Mouse (Mus musculus) limb, embryonic 15.5 days (tissue): ENCODE data around the gene Creb3l2. TPM values are rescaled to one million over a fixed set of nuclear protein-coding genes. Genes with fewer than 3 reads are reported as not detected.

Source experiments
- ATAC-seq: fragments of 200-750 bp; cut with Nextera tagmentation; 2 replicates; pipeline ENCODE4 v1.8.0; 2017; ENCODE audit warnings: low read depth, moderate TSS enrichment; ENCODE audit not compliant: insufficient number of reproducible peaks, low FRiP score, low TSS enrichment
- H3K27ac ChIP-seq: fragments of 300-500 bp; sonication (generic); 2 replicates; pipeline ENCODE4 v1.5.1; 2015; ENCODE audit warnings: moderate library complexity, mild to moderate bottlenecking, inconsistent platforms
- H3K27me3 ChIP-seq: fragments of 300-500 bp; sonication (generic); 2 replicates; pipeline ENCODE4 v1.6.1; 2015; ENCODE audit warnings: inconsistent platforms
- H3K36me3 ChIP-seq: fragments of 300-500 bp; sonication (generic); 2 replicates; pipeline ENCODE4 v1.6.1; 2015; ENCODE audit warnings: inconsistent platforms
- H3K4me1 ChIP-seq: fragments of 300-500 bp; sonication (generic); 2 replicates; pipeline ENCODE4 v1.6.1; 2015; ENCODE audit warnings: inconsistent platforms
- H3K4me2 ChIP-seq: fragments of 300-500 bp; sonication (generic); 2 replicates; pipeline ENCODE4 v1.6.1; 2015; ENCODE audit warnings: mild to moderate bottlenecking, inconsistent platforms
- H3K4me3 ChIP-seq: fragments of 300-500 bp; sonication (generic); 2 replicates; pipeline ENCODE4 v1.5.1; 2015; ENCODE audit warnings: mild to moderate bottlenecking, inconsistent platforms
- H3K9ac ChIP-seq: fragments of 300-500 bp; sonication (generic); 2 replicates; pipeline ENCODE4 v1.6.1; 2015; ENCODE audit warnings: inconsistent platforms
- H3K9me3 ChIP-seq: fragments of 300-500 bp; sonication (generic); 2 replicates; pipeline ENCODE4 v1.6.1; 2016; ENCODE audit warnings: inconsistent platforms
- WGBS: fragments of 180-500 bp; shearing (Covaris S2); methylation state at CpG from one replicate; pipeline ENCODE4 v1.1.7; 2015; 5-methylcytosine and 5-hydroxymethylcytosine counted together
- polyA plus RNA-seq: library from polyadenylated mRNA; unstranded; fragments of >200 nt; fragmentation: Nextera tagmentation; extraction: Ambion mirVana; gene quantifications from 2 replicates; pipeline ENCODE4 v1.2.1, GENCODE M21; 2015

Gene Creb3l2
- polyA plus RNA-seq, 1 experiment from 2014 or later, result 35.0 TPM

GRCm38 (mm10) chr6:37440491-37441250 lies 1.3 kb downstream of the Creb3l2 start:
- H3K27ac ChIP-seq, result peak overlapping the region; percentile 95
- no peaks in the 10 kb centered on the region for H3K27me3 ChIP-seq
- WGBS, result 4% methylated on average over 12 of the region's 12 CpGs
- 0 out of 2 replicates have a peak, but pooled peaks cover 6% of the 10 kb centered on the region for H3K36me3 ChIP-seq
- H3K9me3 ChIP-seq, result no peaks in the 10 kb centered on the region
- H3K9ac ChIP-seq, result peak overlapping the region; percentile 86
- peak overlapping the region; percentile 56 for H3K4me2 ChIP-seq
- no peak for ATAC-seq
- H3K4me3 ChIP-seq, result peak overlapping the region; percentile 84
- peaks cover 32% of the 10 kb centered on the region for H3K4me1 ChIP-seq

- H3K9me3 ChIP-seq, result no peaks in the 10 kb centered on the region
- H3K4me3 ChIP-seq, result peak overlapping the region; percentile 84
- H3K27ac ChIP-seq, result peak overlapping the region; percentile 95
- peaks cover 40% of the 10 kb centered on the region for H3K4me1 ChIP-seq
- peak overlapping the region; percentile 56 for H3K4me2 ChIP-seq
- no peaks in the 10 kb centered on the region for H3K27me3 ChIP-seq
- 30% methylated on average over 13 of the region's 13 CpGs for WGBS
- no peak for ATAC-seq
- peak overlapping the region; percentile 86 for H3K9ac ChIP-seq
- peaks cover 10% of the 10 kb centered on the region; the same call in 1 of the 2 replicates for H3K36me3 ChIP-seq
These were observed 2.1 kb downstream of the Creb3l2 start for GRCm38 (mm10) chr6:37439676-37440490.

- Histone ChIP-seq H3K36me3 (peaks cover 10% of the 10 kb centered on the region; the same call in 1 of the 2 replicates), H3K27ac (no peak overlapping the region), H3K27me3 (no peaks in the 10 kb centered on the region), H3K4me1 (peaks cover 50% of the 10 kb centered on the region), H3K4me2 (peak overlapping the region; percentile 56), H3K9me3 (no peaks in the 10 kb centered on the region), H3K4me3 (peak overlapping the region; percentile 84), H3K9ac (no peak overlapping the region)
- WGBS, result 90% methylated on average over 3 of the region's 3 CpGs
- ATAC-seq, result no peak
These were observed 3.4 kb downstream of the Creb3l2 start for GRCm38 (mm10) chr6:37438510-37438909.

- H3K4me1 ChIP-seq, result peaks cover 58% of the 10 kb centered on the region
- WGBS, result 87% methylated on average over 13 of the region's 13 CpGs
These were observed 4.9 kb downstream of the Creb3l2 start for GRCm38 (mm10) chr6:37437086-37437485.

GRCm38 (mm10) chr6:37435391-37435790 lies 6.6 kb downstream of the Creb3l2 start:
- 63% methylated on average over 6 of the region's 6 CpGs for WGBS
- Histone ChIP-seq H3K9me3 (no peaks in the 10 kb centered on the region), H3K27ac (peak overlapping the region; percentile 62), H3K36me3 (peaks cover 10% of the 10 kb centered on the region; the same call in 1 of the 2 replicates), H3K4me3 (no peak overlapping the region), H3K27me3 (no peaks in the 10 kb centered on the region), H3K9ac (no peak overlapping the region), H3K4me1 (peaks cover 71% of the 10 kb centered on the region), H3K4me2 (no peak overlapping the region)
- ATAC-seq, result no peak

More at GRCm38 (mm10) chr6:37437086-37437485, 4.9 kb downstream of the Creb3l2 start:
- H3K9me3 ChIP-seq, result no peaks in the 10 kb centered on the region
- no peak overlapping the region for H3K9ac ChIP-seq
- no peak for ATAC-seq
- peaks cover 10% of the 10 kb centered on the region; the same call in 1 of the 2 replicates for H3K36me3 ChIP-seq
- H3K4me2 ChIP-seq, result no peak overlapping the region
- H3K4me3 ChIP-seq, result no peak overlapping the region
- H3K27me3 ChIP-seq, result no peaks in the 10 kb centered on the region
- H3K27ac ChIP-seq, result no peak overlapping the region

- no peak overlapping the region for H3K9ac ChIP-seq
- ATAC-seq, result no peak
- WGBS, result 79% methylated on average over 3 of the region's 3 CpGs
These were observed 12.0 kb downstream of the Creb3l2 start for GRCm38 (mm10) chr6:37429849-37430470.

GRCm38 (mm10) chr6:37428947-37429346 lies 13.0 kb downstream of the Creb3l2 start:
- WGBS, result 80% methylated on average over 8 of the region's 8 CpGs
- ATAC-seq, result no peak
- Histone ChIP-seq H3K9ac (no peak overlapping the region), H3K27me3 (no peaks in the 10 kb centered on the region), H3K4me3 (no peak overlapping the region), H3K4me2 (no peak overlapping the region), H3K4me1 (peaks cover 85% of the 10 kb centered on the region), H3K27ac (peak overlapping the region; percentile 57; the same call in 1 of the 2 replicates), H3K36me3 (peaks cover 9% of the 10 kb centered on the region; the same call in 1 of the 2 replicates), H3K9me3 (no peaks in the 10 kb centered on the region)

More at GRCm38 (mm10) chr6:37429849-37430470, 12.0 kb downstream of the Creb3l2 start:
- Histone ChIP-seq H3K27ac (peak overlapping the region; percentile 93), H3K27me3 (no peaks in the 10 kb centered on the region), H3K9me3 (no peaks in the 10 kb centered on the region), H3K4me2 (no peak overlapping the region), H3K4me1 (peaks cover 85% of the 10 kb centered on the region), H3K36me3 (peaks cover 9% of the 10 kb centered on the region; the same call in 1 of the 2 replicates), H3K4me3 (no peak overlapping the region)

- no peak for ATAC-seq
- Histone ChIP-seq H3K27ac (peak overlapping the region; percentile 74), H3K9me3 (no peaks in the 10 kb centered on the region), H3K9ac (no peak overlapping the region), H3K4me1 (peaks cover 89% of the 10 kb centered on the region), H3K4me3 (no peak overlapping the region), H3K36me3 (peaks cover 9% of the 10 kb centered on the region; the same call in 1 of the 2 replicates), H3K4me2 (0 out of 2 replicates have a peak overlapping the region, but pooled peaks have one; percentile 6), H3K27me3 (no peaks in the 10 kb centered on the region)
- WGBS, result 28% methylated on average over 11 of the region's 11 CpGs
These were observed 13.9 kb downstream of the Creb3l2 start for GRCm38 (mm10) chr6:37428044-37428443.

GRCm38 (mm10) chr6:37426615-37427014 lies 15.3 kb downstream of the Creb3l2 start:
- H3K27ac ChIP-seq, result no peak overlapping the region
- H3K27me3 ChIP-seq, result no peaks in the 10 kb centered on the region
- no peak overlapping the region for H3K9ac ChIP-seq
- H3K4me1 ChIP-seq, result peaks cover 89% of the 10 kb centered on the region
- H3K4me2 ChIP-seq, result no peak overlapping the region
- no peaks in the 10 kb centered on the region for H3K9me3 ChIP-seq
- H3K4me3 ChIP-seq, result no peak overlapping the region
- WGBS, result 83% methylated on average over 2 of the region's 2 CpGs
- H3K36me3 ChIP-seq, result peaks cover 9% of the 10 kb centered on the region; the same call in 1 of the 2 replicates
- ATAC-seq, result no peak

- H3K4me2 ChIP-seq, result no peak overlapping the region
These were observed 16.1 kb downstream of the Creb3l2 start for GRCm38 (mm10) chr6:37425833-37426232.

GRCm38 (mm10) chr6:37425075-37425474 lies 16.9 kb downstream of the Creb3l2 start:
- 55% methylated on average over 3 of the region's 3 CpGs for WGBS
- no peaks in the 10 kb centered on the region for H3K9me3 ChIP-seq
- H3K36me3 ChIP-seq, result peaks cover 9% of the 10 kb centered on the region; the same call in 1 of the 2 replicates
- peak overlapping the region; percentile 86 for H3K27ac ChIP-seq
- H3K27me3 ChIP-seq, result no peaks in the 10 kb centered on the region
- peaks cover 87% of the 10 kb centered on the region for H3K4me1 ChIP-seq
- H3K9ac ChIP-seq, result no peak overlapping the region
- no peak for ATAC-seq
- H3K4me3 ChIP-seq, result no peak overlapping the region
- no peak overlapping the region for H3K4me2 ChIP-seq

More at GRCm38 (mm10) chr6:37425833-37426232, 16.1 kb downstream of the Creb3l2 start:
- no peak overlapping the region for H3K4me3 ChIP-seq
- H3K4me1 ChIP-seq, result peaks cover 89% of the 10 kb centered on the region
- no peaks in the 10 kb centered on the region for H3K27me3 ChIP-seq
- no peaks in the 10 kb centered on the region for H3K9me3 ChIP-seq
- 68% methylated on average over 3 of the region's 3 CpGs for WGBS
- H3K9ac ChIP-seq, result no peak overlapping the region
- peaks cover 9% of the 10 kb centered on the region; the same call in 1 of the 2 replicates for H3K36me3 ChIP-seq
- ATAC-seq, result no peak
- H3K27ac ChIP-seq, result peak overlapping the region; percentile 86; the same call in 1 of the 2 replicates
